Mouse (Mus musculus) thymus, adult 18-20 months (tissue): Measurements from ENCODE around the gene Cdh7.

ENCODE experiments used
- DNase-seq, 2 experiments: peaks; one replicate each; pipeline ENCODE4 v3.0.0; 2022; ENCODE audit warnings: mixed read lengths in 2 of 2

Cdh7 gene

DNA sequence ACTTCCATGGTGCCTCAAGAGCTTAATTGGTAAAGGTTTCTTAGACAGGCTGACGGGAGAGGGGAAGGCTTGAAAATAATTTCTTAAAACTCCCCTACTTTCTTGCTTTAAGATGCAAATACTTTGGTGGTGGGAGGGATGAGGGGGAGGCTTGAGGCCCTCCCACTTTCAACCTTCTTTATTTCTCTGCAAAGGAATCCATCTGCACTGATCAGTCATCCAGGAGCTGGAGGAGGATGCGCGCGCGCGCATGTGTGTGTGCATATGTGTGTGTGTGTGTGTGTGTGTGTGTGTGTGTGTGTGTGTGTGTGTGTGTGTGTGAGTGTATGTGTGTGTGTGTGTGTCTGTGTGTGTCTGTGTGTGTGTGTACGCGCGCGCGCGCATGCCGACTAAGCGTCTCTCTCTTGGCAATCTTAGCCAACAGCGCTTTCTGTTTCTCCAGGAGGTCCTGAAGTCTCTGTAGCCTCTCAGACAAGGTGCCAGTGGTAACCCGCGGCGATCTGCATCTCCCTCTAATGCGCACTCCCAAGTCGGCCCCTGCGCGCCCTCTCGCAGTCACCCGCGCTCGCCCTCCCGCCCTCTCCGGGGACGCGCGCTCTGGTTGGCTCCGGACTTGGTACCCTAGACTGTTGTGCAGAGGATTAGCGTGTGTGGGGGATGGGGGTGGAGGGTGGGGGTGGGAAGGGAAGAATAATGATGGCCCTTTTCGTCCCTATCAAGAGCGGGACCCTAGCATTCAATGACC is at the start of gene Cdh7:
Gene Cdh7 (plus strand): TSS at position 368 of the 745 bp plus-strand sequence.
- DNase-seq, result no peak

DNA sequence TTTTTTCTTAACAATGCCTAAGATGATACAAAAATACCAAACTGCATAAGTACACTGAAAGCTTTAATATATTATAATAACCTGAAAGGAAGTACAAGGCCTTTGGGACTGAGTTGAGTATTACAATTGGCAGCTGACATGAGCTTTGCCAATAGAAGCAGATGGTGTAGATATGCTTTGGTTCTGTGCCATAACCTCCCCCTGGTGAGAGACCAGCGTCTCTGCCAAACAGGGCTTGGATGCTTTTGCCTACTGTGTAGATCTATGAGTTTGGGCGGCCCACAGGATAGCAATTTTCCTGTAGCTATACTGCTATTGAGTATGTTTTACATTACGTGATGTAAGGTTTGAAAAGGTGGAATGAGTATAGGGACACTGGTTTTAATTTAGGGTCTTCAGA is 49.6 kb upstream of the Cdh7 start:
- no peak for DNase-seq

DNA sequence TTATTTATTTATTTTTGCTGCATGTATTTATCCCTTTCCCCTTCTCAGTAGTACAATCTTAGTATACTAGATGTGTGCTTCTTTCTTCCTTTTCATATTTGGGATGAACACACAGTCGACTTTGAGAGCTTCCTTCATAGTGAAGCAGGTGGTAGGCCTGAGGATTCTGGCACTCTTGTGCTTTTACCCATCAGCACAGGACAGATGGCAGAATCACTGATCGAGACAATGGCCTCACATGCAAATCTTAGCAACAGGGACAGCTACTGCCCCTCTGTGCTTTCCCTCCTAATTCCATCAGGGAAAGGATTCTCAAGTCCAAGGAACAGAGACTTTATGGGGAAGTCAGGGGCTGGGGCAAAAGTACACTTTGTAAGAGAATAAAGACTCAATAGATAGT is 33.7 kb upstream of the Cdh7 start:
- no peak for DNase-seq

DNA sequence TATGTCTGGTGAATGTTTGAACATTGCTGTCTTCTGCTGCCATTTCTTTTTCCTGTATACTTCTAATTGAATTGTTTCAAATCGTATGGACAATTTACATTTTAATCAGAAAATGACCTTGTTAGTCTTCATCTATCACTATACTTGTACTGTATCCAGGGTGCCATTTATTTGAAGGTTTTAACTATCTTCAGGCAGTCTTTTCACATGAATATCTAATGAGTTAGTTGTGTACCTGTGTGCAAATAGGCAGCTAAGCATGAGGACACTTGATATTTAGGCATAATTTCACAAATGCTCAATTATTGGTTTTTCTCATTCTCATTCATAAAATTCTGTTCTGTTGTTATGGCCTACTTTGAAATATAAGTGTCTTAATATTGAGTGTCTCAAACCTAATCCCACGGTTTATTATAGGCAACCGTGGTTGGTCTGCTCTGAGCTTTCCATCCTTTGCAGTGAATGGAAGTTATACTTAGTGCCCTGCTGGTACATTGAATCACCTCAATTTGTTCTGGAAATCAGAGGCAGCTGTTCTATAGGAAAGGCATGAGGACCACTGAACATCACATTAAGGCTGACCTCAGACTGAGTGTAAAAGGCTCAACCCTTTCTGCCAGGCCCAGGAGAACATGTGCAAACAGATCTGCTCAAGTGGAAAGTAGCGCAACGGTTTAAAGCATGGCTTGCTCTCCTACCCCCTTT is 10.4 kb upstream of the Cdh7 start:
- no peak for DNase-seq

DNA sequence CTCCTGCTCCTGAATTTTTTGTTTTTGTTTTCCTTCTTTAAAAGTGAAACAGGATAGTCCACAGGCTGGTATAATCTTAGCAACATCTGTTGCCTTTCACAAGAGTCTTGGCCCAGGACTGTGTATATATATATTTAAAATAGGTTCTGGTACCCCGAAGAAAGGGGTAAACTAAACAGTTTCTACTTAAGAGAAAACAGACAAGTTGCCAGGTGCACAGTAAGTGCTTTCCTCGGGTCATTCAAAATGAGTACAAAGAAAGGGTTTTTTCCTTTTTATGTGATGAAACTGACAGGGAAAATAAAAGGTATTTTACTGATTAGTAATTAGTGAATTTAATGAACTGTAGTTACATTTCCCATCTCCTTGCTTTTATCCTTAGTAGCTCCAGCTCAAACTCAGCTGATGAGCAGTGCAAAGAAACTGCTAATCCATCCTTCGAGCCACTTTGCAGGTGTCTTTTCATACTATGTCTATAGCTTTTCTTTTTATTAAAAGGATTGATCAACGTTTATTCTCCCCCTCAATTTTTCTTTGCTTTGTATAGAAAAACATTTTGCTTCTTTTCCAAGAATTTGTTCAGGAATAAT is 9.7 kb upstream of the Cdh7 start:
- no peak for DNase-seq

DNA sequence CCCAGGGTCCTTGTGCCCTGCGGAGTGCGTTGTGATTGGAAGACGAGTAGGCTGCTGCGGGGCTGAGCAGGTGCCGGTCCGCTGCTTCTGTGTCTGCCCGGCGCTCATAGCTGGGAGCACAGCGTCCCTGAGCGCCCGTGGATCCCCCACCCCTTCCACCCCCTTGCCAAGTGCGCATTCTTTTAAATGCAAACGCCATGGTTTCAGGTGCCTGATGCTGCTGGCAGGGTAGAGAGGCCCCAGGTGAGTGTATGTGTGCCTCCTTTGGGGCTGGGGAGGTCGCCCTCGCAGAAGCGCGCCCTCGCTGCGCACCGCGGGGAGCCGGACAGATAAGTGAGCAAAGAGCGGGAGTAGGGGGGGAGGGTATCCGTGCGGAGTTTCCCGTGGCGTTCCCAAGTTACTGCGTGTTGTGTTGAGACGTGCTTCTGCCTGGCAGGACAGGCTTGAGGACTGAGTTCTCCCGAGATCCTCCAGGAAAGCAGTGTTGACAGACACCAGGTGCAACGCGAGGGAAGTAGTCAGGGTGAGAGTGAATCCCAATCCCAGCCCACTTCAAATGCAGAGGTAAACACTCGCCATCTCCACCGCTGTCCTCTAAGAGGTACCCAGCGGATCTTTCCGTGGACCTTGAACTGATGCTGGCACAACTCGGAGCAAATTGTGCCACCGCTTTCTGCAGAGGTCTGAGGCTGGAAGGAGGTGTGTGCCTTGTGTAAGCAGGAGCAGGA is 742 bp downstream of the Cdh7 start:
- no peak for DNase-seq

DNA sequence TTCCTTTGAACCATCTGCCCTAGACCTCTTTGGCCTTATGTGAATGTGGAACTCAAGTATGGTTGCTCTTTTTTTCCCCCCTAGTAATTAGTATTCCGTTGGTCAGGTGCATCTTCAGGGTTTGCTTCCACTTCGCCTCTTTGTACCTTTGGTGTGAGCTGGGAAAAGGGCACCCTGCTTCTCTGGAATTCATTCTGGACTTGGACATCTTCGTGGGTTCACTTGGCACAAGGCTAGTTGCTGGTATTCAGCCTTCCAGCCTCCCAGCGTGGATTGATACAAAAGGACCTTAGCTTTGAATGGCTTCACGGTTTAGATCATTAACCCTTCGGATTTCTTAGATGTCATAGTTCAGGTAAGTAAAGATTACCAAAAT is 1.3 kb downstream of the Cdh7 start:
- DNase-seq, result no peak

DNA sequence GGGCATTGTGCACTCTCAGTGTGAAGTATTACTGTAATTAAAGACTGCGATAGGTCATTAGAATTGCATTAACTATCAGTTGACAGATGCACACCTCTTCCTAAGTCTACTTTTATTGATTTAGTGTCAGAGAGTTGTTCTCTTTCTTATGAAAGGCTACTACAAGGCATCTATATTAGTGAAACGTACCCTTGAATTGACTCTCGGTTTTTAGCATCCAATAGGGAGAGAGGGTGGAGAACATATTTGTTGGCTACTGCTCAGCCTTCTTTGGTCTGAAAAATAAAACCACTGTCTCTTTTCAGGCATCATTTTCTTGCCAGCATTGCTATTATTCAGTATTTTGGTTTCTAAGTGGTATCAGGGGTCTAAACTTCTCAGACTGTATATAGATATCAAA is 2.5 kb downstream of the Cdh7 start:
- no peak for DNase-seq

DNA sequence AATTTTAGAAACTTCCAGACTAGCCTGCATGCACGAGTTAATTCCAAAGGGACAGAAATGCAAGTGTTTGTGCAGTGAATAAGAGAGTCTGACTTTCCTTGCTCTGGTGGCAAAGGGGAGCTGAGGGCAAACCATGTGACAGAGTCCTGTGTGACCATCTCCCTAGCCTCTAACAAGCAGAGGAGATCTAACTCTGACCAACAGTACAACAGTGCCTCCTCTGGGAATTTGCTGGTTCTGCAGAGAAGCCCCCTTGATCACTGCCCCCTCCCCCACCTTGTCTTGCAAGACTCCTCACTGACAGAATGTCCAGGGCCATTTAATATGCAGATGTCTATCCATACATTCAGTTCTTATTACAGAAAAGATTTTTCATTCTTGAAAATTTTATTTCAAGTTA is 3.2 kb downstream of the Cdh7 start:
- no peak for DNase-seq

DNA sequence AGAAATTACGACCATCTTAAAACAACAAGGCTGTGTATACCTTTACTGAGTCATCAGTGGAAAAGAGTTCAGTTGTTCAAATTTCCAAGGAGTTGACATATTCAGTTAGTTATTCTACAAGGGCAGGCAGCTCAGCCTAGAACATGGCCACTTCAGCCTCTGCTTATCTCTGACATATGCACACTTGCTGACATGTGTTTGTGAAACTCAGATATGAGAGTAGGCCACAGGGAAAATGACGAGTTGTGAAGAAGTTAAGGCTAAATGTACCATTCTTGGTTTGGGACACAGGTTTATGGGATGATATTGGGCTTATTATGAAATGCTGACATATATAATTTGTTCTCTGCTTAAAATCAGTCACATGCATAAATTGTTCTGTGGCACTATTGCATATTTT is 7.3 kb downstream of the Cdh7 start:
- DNase-seq, result no peak

DNA sequence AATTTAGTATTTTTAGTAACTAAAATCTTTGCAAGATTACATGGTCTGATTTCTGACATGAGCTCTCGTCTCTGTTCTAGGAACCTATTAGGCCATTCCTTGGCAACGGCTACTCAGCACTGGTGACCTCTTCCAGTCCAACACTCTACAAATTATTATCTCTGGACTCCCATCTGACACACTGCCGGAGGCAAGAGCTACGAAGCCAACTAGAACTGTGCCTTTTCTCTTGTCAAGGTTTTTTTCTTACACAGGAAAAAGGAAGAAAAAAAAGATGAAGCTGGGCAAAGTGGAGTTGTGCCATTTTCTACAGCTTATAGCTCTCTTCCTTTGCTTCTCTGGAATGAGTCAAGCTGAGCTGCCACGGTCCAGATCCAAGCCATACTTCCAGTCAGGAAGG is 11.7 kb downstream of the Cdh7 start:
- no peak for DNase-seq

DNA sequence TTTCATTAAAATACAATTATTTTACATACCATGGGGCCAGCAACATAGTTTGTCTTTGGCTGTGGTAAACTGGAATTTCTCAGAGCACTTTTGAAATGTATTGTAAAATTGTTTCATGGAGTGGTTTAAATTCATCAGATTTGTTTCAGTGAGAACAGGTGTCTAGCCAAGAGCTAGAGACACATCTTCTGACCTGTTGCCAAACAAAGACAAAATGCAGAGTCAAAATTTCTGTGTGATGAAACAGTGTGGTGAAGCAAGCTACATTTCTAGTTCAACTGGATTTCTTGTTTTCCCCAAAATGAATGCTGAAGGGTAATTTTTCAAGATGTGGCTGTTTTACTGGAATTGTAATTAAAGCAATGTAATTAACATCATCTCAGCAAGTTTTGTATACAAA is 22.2 kb downstream of the Cdh7 start:
- DNase-seq, result no peak

DNA sequence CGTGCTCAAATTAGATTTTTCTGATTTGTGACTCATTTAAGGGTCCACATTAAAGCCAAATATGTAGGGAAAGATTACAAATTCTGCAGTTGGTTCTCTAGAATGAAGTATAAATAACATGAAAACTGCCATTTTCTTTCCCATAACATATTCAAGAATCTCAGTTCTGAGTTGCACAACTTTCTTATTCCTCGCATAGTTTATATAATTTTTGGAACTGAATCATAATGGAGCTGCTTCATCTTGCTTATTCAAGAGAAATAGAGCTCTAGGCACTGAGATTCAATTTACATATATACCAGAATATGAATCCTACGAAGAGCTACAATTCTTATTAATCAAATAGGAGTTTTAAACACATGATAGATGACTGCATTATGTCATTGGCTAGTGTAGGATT is 22.8 kb downstream of the Cdh7 start:
- DNase-seq, result no peak

DNA sequence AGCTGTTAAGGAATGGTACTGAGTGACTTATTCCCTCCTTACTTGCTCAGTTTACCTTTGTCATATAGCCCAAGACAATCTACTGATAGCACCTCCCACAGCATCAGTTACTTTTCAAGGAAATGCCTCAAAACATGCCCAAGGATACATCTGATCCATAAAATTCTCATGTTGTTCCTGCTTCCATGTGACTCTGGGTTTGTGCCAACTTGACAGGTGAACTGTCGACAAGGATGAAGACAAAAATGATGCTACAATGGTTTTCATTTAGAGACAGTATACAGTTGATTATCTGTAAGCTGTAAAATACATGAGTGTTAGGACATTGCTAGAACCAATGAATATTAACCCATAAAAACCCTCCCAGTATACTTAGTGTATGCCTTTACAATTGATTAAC is 29.9 kb downstream of the Cdh7 start:
- no peak for DNase-seq

DNA sequence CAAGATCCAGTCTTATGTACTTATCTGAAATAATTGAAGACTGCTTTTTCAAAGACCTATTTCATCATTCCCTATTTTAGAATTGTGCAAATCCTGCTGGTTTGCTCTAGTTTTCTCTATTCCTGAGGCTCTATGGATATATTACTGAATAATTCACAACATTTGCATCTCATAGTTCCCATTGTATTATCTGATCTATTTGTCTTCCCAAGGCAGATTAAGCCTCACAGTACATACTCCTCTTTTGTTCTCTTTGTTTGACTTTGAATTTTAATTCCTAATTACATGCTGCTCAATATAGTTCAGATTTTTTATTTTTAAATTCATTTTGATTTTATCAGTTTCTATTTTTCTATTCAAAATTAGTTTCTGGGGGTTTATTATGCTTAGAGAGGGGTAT is 74.1 kb downstream of the Cdh7 start:
- DNase-seq, result no peak

DNA sequence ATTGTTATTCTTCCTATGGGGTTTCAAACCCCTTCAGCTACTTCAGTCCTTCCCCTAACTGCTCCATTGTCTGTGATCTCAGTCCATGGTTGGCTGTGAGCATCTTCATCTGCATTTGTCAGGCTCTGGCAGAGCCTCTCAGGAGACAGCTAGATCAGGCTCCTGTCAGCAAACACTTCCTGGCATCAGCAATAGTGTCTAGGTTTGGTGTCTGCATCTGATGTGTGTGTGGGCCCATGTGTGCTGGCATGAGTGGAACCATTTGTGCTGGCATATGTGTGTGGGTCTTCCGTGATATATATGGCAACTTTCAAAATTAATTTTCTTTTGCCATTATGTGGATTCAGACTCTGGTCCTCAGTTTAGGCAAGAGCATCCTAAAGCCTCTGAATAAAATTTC is 85.2 kb downstream of the Cdh7 start:
- no peak for DNase-seq

DNA sequence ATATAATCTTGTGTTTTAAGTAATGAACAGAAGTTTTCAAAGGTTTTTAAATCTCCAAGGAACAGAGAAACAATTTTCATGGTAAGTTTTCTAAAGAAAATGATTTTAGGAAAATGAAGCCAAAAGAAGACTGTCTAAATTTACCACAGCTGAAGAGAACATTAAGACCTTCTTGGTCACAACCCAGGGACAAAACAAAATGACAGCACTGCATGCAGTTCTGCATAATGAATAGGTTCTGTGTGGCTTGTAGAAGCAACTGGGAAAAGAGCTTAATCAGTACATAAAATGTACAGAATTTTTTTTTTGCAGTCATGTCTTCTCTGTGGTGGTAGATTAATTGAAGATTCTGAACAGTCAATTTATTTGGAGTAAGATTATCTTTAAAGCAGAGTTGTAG is 96.2 kb downstream of the Cdh7 start:
- DNase-seq, result no peak

DNA sequence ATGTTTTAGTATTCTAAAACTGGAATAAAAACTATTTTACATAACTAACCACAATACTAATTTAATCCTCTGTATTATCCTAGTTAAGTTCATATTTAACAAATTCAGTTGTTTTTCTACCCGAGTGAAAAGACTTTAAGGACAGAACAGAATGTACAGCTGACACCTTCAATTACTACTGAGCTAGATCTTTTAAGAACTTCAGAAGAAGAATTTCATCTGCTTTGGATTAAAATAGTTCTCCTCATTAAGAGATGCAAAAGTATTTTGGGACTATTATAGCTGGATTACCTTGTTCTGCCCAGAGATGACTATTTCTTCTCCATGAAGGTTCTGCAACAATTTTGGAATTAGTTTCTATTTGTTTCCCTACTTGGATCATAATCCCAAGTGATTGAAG is 135.8 kb downstream of the Cdh7 start:
- DNase-seq, result no peak

DNA sequence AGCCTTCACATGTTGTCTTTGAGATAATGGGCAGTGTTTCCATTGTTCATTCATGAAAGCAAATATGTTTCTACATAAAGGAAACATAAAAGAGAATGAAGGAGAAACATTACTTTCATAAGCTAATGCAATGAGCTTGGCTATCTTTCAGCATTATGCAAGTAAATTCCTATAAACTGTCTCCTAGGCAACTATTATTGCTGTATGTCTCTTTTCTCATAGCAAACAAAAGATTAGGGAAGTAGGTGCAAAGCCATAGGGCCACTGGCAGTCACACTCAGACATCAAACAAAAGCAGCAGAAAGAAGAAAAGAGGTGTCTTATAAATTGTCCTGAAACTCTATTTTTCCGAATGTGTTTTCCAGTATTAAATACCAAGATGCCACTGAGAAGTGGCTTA is 136.6 kb downstream of the Cdh7 start:
- DNase-seq, result no peak

DNA sequence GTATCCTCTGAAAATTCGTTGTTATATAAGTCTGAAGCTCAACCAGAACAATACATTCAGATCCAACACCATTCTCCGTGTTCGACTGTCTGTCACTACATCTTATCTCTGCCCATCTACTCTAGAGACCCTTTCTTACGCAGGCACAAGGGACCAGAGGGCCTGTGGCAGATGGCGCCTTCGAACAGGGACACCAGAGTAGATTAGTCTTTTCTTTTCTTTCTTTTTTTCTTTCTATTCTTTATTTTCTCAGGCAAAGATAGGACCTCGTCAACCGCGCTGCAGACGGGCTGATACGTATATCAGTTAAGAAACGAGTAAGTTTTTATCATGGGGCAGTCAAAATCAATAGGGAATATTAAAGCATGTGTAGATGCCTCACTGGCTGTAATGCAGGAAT is 189.2 kb downstream of the Cdh7 start:
- peak in 1 of 2 experiments; percentile 4 for DNase-seq
